Mouse (Mus musculus) splenic B cell, adult 2 months (primary cell): ENCODE data around the gene Zfp658.

Experiments
- DNase-seq: peaks from one replicate; pipeline ENCODE4 v3.0.0-alpha.2; 2011; ENCODE audit warnings: low read depth, low spot score
- H3K27me3 ChIP-seq: 2 replicates; pipeline ENCODE4 v1.6.1; 2012; ENCODE audit warnings: mild to moderate bottlenecking, low read length, moderate library complexity, mixed read lengths; ENCODE audit not compliant: control insufficient read depth, poor library complexity, insufficient read depth, severe bottlenecking
- H3K36me3 ChIP-seq: 2 replicates; pipeline ENCODE4 v1.6.1; 2012; ENCODE audit warnings: mild to moderate bottlenecking, low read length, moderate library complexity, mixed read lengths; ENCODE audit not compliant: control insufficient read depth, poor library complexity, insufficient read depth, severe bottlenecking

Gene Zfp658

DNA sequence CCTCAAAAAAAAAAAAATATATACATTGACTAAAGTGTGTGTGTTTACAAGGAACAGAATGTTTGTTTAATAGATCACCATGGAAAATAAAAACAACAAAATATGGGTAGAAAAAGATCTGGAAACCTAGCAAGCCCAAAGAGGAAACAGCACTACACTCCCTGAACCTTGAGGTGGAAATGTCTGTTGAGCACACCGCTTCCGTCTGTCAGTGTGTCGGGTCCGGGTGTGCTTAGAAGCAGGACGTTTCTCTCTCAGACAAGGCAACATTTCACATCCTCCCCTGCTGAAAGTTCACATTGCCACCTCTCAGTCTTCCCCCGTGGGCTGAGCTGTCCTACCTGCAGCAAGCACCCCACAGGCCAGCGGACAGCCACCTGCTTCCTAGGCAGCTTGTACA lies 60.9 kb downstream of the Zfp658 start:
- no peak for DNase-seq
- Histone ChIP-seq H3K36me3 (no peaks in the 10 kb centered on the region), H3K27me3 (no peaks in the 10 kb centered on the region)

DNA sequence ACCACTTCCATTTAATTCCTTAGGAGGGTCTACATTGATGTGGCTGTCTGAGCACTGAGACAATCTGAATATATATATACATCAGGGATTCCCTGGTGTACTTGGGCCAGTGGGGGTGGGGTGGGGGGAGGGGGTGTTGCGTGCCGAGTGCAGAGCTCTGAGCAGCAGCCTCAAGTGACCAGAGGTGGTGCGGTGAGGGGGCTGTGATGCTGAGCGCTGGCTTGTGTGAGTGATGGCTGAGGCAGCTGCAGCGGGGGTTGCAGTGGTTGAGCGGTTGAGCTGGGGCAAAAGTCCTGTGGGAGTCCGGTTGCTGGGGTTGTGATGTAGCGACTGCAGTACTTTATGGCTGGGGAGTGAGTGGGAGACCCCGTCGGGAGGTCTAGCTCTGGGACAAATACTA lies 61.8 kb downstream of the Zfp658 start:
- no peaks in the 10 kb centered on the region for H3K27me3 ChIP-seq
- no peak for DNase-seq

More for the DNA sequence above, 61.8 kb downstream of the Zfp658 start:
- H3K36me3 ChIP-seq, result no peaks in the 10 kb centered on the region
